Mouse (Mus musculus) cerebellum, adult 2 months (tissue): Measurements from ENCODE around the gene Oas1d.

Experiments used
- CTCF ChIP-seq: fragments of 200-500 bp; IDR thresholded peaks from 2 replicates; pipeline ENCODE4 v1.5.1; 2011; ENCODE audit warnings: low read depth, mild to moderate bottlenecking, control low read depth, low read length, moderate library complexity, borderline replicate concordance; ENCODE audit not compliant: insufficient read depth
- POLR2A ChIP-seq: fragments of 200-500 bp; IDR thresholded peaks from 2 replicates; pipeline ENCODE4 v1.6.1; 2011; ENCODE audit warnings: low read length, control low read depth, borderline replicate concordance; ENCODE audit not compliant: insufficient read depth

GRCm38 (mm10) chr5:120902056-120902455 lies 12.3 kb upstream of the Oas1d start:
- TF ChIP-seq CTCF (no peak), POLR2A (no peak)
